Mouse (Mus musculus) kidney, postnatal 0 days (tissue): ENCODE measurements at regions not wholly inside any gene's neighbourhood (a gene's known extent, or its start where the extent isn't known, plus 50 kb on each side); places are given as distances from the start of the nearest gene placed in this dataset.

ENCODE experiments used
- ATAC-seq: fragments of 200-750 bp; cut with Nextera tagmentation; replicated peaks from 2 replicates; pipeline ENCODE4 v1.8.0; 2017; ENCODE audit warnings: low read depth, moderate number of reproducible peaks, moderate TSS enrichment, moderate library complexity; ENCODE audit not compliant: low FRiP score
- DNase-seq: peaks from one replicate; pipeline ENCODE4 v3.0.0-alpha.2; 2016; ENCODE audit warnings: low spot score
- H3K27ac ChIP-seq: fragments of 300-500 bp; sonication (generic); 2 replicates; pipeline ENCODE4 v1.5.1; 2014; ENCODE audit warnings: mild to moderate bottlenecking
- H3K27me3 ChIP-seq: fragments of 300-500 bp; sonication (generic); 2 replicates; pipeline ENCODE4 v1.6.1; 2014; ENCODE audit warnings: low read length, mixed read lengths; ENCODE audit not compliant: insufficient read depth
- H3K36me3 ChIP-seq: fragments of 300-500 bp; sonication (generic); 2 replicates; pipeline ENCODE4 v1.6.1; 2014; ENCODE audit warnings: low read length, mixed read lengths; ENCODE audit not compliant: insufficient read depth
- H3K4me1 ChIP-seq: fragments of 300-500 bp; sonication (generic); replicated peaks from 2 replicates; pipeline ENCODE4 v1.6.1; 2014; ENCODE audit warnings: antibody characterized with exemption, low read length, mixed read lengths; ENCODE audit not compliant: insufficient read depth
- H3K4me2 ChIP-seq: fragments of 300-500 bp; sonication (generic); 2 replicates; pipeline ENCODE4 v1.6.1; 2014; ENCODE audit warnings: mild to moderate bottlenecking, low read length, moderate library complexity, mixed read lengths
- H3K4me3 ChIP-seq: fragments of 300-500 bp; sonication (generic); replicated peaks from 2 replicates; pipeline ENCODE4 v1.5.1; 2014; ENCODE audit warnings: low read depth, low read length
- H3K9ac ChIP-seq: fragments of 300-500 bp; sonication (generic); 2 replicates; pipeline ENCODE4 v1.6.1; 2014; ENCODE audit warnings: low read depth, low read length
- H3K9me3 ChIP-seq: fragments of 300-500 bp; sonication (generic); replicated peaks from 2 replicates; pipeline ENCODE4 v1.6.1; 2016; ENCODE audit warnings: low read length, inconsistent platforms, mixed read lengths
- CTCF ChIP-seq: IDR thresholded peaks from 2 replicates; pipeline ENCODE4 v1.5.1; 2016; ENCODE audit warnings: antibody characterized with exemption, low read depth, mild to moderate bottlenecking, moderate library complexity
- WGBS: fragments of 180-500 bp; shearing (Covaris S2); extraction: QIAGEN DNeasy Blood & Tissue Kit; methylation state at CpG from one replicate; pipeline ENCODE4 v1.1.7; 2014; 5-methylcytosine and 5-hydroxymethylcytosine counted together

DNA sequence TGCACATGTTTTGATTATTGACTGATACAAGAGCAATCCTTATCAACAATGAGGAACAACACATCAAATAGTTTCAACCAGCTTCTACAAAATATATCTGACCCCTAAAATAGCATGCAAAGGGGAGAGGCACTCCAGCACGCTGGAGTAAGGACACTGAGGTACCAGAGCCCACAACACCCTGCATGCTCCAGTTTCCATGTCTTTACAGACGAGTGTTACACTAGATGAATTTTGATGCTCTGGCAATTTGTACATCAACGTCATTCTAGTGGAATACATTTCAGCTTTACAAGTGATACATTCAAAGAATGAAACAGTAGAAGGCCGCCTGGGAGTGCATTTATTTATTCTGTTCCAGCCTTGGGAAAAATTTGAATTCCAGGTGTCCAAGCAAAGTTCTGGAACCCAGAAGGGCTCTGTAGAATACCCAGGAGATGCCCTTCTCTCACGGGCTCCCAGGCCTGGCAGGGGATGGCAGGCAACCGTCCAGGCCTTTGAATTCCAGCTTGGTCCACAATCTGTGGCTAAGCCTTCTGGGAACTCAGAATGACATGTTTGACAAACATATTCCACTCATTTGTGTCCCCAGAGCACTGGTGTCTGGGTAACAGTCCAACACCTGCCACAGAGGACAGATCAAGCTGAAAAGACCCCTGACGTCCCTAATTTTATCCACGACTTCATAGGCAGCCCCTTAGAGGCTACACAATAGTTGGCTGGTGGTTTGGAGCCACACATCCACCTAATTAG, 595.6 kb upstream of the Klf4 start:
- Histone ChIP-seq H3K4me1 (no peaks in the 10 kb centered on the region), H3K27ac (no peak overlapping the region), H3K36me3 (no peaks in the 10 kb centered on the region), H3K4me2 (no peak overlapping the region), H3K27me3 (no peaks in the 10 kb centered on the region), H3K9me3 (no peaks in the 10 kb centered on the region), H3K9ac (no peak overlapping the region), H3K4me3 (no peak overlapping the region)
- ATAC-seq = no peak
- DNase-seq = no peak
- TF ChIP-seq CTCF = no peak
- WGBS = 65% methylated on average over 8 of the region's 8 CpGs

- Histone ChIP-seq H3K27me3 (no peaks in the 10 kb centered on the region), H3K27ac (no peak overlapping the region), H3K9me3 (no peaks in the 10 kb centered on the region), H3K36me3 (no peaks in the 10 kb centered on the region), H3K4me1 (no peaks in the 10 kb centered on the region), H3K9ac (no peak overlapping the region), H3K4me2 (no peak overlapping the region), H3K4me3 (no peak overlapping the region)
- DNase-seq (no peak), ATAC-seq (no peak)
- no peak for TF ChIP-seq CTCF
These were observed 592.2 kb upstream of the Klf4 start for GRCm38 (mm10) chr4:56124515-56124914.

DNA sequence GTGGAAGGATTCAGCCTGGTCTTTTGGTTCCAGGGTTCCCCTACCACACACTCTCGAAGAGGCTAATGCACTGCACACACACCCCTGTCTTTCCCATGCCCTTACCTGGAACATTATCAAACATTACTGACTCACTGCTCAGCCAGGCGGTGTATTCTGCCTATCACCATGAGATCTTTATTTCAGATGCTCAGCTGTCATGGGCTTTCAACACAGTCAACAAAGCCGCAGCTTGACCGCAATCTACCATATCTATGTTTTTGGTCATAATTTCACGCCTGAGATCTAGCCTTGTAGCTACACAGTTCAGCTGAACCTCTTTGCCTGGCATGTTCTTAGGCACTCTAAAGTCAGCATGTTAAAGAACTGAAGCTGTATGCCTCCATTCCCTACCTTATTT, 589.9 kb upstream of the Klf4 start:
- Histone ChIP-seq H3K4me1 (no peaks in the 10 kb centered on the region), H3K36me3 (no peaks in the 10 kb centered on the region), H3K27ac (no peak overlapping the region), H3K9ac (no peak overlapping the region), H3K9me3 (no peaks in the 10 kb centered on the region), H3K4me3 (no peak overlapping the region), H3K27me3 (no peaks in the 10 kb centered on the region), H3K4me2 (no peak overlapping the region)
- DNase-seq (no peak), ATAC-seq (no peak)
- 90% methylated on average over 5 of the region's 5 CpGs for WGBS
- TF ChIP-seq CTCF = no peak

GRCm38 (mm10) chr4:56121664-56122063, 589.4 kb upstream of the Klf4 start:
- Histone ChIP-seq H3K36me3 (no peaks in the 10 kb centered on the region), H3K27ac (no peak overlapping the region), H3K9ac (no peak overlapping the region), H3K4me1 (no peaks in the 10 kb centered on the region), H3K4me3 (no peak overlapping the region), H3K4me2 (no peak overlapping the region), H3K9me3 (no peaks in the 10 kb centered on the region), H3K27me3 (no peaks in the 10 kb centered on the region)
- ATAC-seq = no peak
- no peak for TF ChIP-seq CTCF
- no peak for DNase-seq
- 78% methylated on average over 5 of the region's 5 CpGs for WGBS

DNA sequence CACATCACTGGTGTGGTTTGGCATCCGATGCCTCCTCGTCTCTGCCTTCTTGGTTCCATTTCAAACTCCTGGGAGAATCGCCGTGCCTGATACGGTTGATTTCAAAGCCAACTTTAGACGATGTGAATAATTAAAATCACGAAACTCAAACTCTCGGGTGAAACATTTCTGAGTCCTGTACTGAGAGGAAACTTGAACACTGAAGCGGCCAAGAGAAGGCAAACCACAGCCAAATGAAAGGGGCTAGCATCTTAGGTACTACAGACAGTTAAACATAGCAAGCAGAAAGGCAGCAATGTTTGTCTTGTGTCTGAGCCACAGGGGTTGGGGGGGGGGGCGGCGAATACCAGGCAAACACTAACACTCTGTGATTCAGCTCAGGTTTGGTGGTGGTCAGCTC, 588.1 kb upstream of the Klf4 start:
- H3K4me2 ChIP-seq = no peak overlapping the region
- no peaks in the 10 kb centered on the region for H3K36me3 ChIP-seq
- H3K27ac ChIP-seq = no peak overlapping the region
- ATAC-seq (no peak), DNase-seq (no peak)
- H3K4me3 ChIP-seq = no peak overlapping the region
- H3K9me3 ChIP-seq = no peaks in the 10 kb centered on the region
- no peaks in the 10 kb centered on the region for H3K4me1 ChIP-seq
- H3K27me3 ChIP-seq = no peaks in the 10 kb centered on the region
- TF ChIP-seq CTCF = no peak
- 85% methylated on average over 11 of the region's 11 CpGs for WGBS
- no peak overlapping the region for H3K9ac ChIP-seq

- DNase-seq (peak; percentile 91), ATAC-seq (peak; percentile 86)
- Histone ChIP-seq H3K4me1 (no peaks in the 10 kb centered on the region; the same call in 1 of the 2 replicates), H3K27ac (peak overlapping the region; percentile 85), H3K36me3 (no peaks in the 10 kb centered on the region), H3K9ac (no peak overlapping the region), H3K4me2 (peak overlapping the region; percentile 41), H3K27me3 (no peaks in the 10 kb centered on the region), H3K9me3 (no peaks in the 10 kb centered on the region), H3K4me3 (no peak overlapping the region)
- TF ChIP-seq CTCF = no peak
- WGBS = 6% methylated on average over 10 of the region's 10 CpGs
These were observed 581.5 kb upstream of the Klf4 start for GRCm38 (mm10) chr4:56113701-56114196.
